Mouse (Mus musculus): ENCODE data around the gene Fam206a. TPM values are rescaled to one million over a fixed set of nuclear protein-coding genes. Genes with fewer than 3 reads are reported as not detected.

Fam206a gene
- total RNA-seq, 2 experiments from 2014 or later: 1.6 to 2.0 TPM

GRCm38 (mm10) chr4:56850724-56851123 is 48.6 kb downstream of the Fam206a start:
- intact Hi-C loops (cut with DNase I): no loop called here
- Histone ChIP-seq H3K4me3 (no peak overlapping the region), H3K27ac (peak overlapping the region; percentile 46; the same call in 1 of the 2 replicates)
- peak; percentile 40; the same call in 1 of the 2 replicates for TF ChIP-seq CTCF (IDR thresholded peaks at IDR 0.05)
- no peak for DNase-seq

DNA sequence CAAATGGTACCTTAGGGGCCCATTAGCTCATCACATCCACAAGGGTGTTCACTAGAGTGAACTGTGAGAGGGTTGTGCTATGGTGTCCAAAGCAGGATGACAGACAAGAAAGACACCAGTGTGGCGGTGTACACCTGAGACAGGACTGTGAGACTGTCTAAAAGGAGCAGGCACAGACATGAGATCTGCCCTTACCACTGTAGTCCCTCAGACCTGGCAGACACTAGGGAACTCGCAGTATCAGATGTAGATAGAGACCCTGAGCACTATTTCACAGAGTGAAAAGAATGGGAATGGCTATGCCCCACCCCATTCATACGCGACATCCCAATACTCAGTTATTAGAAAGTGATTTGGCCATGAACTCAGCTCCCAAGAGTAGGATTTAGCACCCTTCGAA is 53.8 kb downstream of the Fam206a start:
- H3K27ac ChIP-seq: peak overlapping the region; percentile 24; the same call in 1 of the 2 replicates
- intact Hi-C loops (cut with DNase I): no loop called here
- no peak for DNase-seq
- no peak for TF ChIP-seq CTCF (IDR thresholded peaks at IDR 0.05)
- H3K4me3 ChIP-seq: no peak overlapping the region

GRCm38 (mm10) chr4:56856371-56856949 is 54.3 kb downstream of the Fam206a start:
- no peak for DNase-seq
- no peak for TF ChIP-seq CTCF (IDR thresholded peaks at IDR 0.05)
- Histone ChIP-seq H3K4me3 (no peak overlapping the region), H3K27ac (peak overlapping the region; percentile 55)
- intact Hi-C loops (cut with DNase I): no loop called here

- TF ChIP-seq CTCF (IDR thresholded peaks at IDR 0.05): no peak
- DNase-seq: no peak
- Histone ChIP-seq H3K4me3 (no peak overlapping the region), H3K27ac (no peak overlapping the region)
- intact Hi-C loops (cut with DNase I): no loop called here
These were observed 56.6 kb downstream of the Fam206a start for GRCm38 (mm10) chr4:56858733-56859132.

Other genes starting within 250 kb of the Fam206a start
- not detected for gene Gm26657, start 62.3 kb upstream of the Fam206a start, total RNA-seq (2021)
- not detected for gene Actl7b, start 60.9 kb upstream of the Fam206a start, total RNA-seq (2021)
- not detected for gene Actl7a, start 58.9 kb upstream of the Fam206a start, total RNA-seq (2021)
- gene Elp1, start within 50 bp of the Fam206a start, total RNA-seq (2021): 10 to 100 TPM; 21.2 to 27.4 TPM
- 10 to 100 TPM in 1 of 2 experiments, 1 to 10 TPM in 1; 9.0 to 12.6 TPM for gene Ctnnal1, start 62.8 kb downstream of the Fam206a start, total RNA-seq (2021)
- gene Tmem245, start 145.1 kb downstream of the Fam206a start, total RNA-seq (2021): 10 to 100 TPM; 18.0 to 24.6 TPM
- gene Frrs1l, start 188.0 kb downstream of the Fam206a start, total RNA-seq (2021): under 1 TPM in 1 of 2 experiments, not detected in 1; 0.03 TPM

Measured in gastrocnemius, adult 2 months (tissue).